Mouse (Mus musculus) myocyte (in vitro differentiated cells): Measurements from ENCODE around the gene Disp1. TPM values are rescaled to one million over a fixed set of nuclear protein-coding genes. Genes with fewer than 3 reads are reported as not detected.

Source experiments
- H3K27me3 ChIP-seq: one replicate; pipeline ENCODE4 v1.6.1; 2011; ENCODE audit not compliant: control insufficient read depth, insufficient read depth, insufficient read length
- H3K36me3 ChIP-seq: one replicate; pipeline ENCODE4 v1.6.1; 2011; ENCODE audit not compliant: control insufficient read depth, insufficient read depth
- H3K4me2 ChIP-seq: one replicate; pipeline ENCODE4 v1.6.1; 2011; ENCODE audit warnings: low read depth, control low read depth
- H3K4me3 ChIP-seq: one replicate; pipeline ENCODE4 v1.5.1; 2011; ENCODE audit warnings: mild to moderate bottlenecking, control low read depth, moderate library complexity
- H3K79me2 ChIP-seq: one replicate; pipeline ENCODE4 v1.6.1; 2011; ENCODE audit not compliant: control insufficient read depth, insufficient read depth
- H3ac ChIP-seq: one replicate; pipeline ENCODE4 v1.6.1; 2011; ENCODE audit not compliant: control insufficient read depth, insufficient read length
- CEBPB ChIP-seq: IDR thresholded peaks from 2 replicates; pipeline ENCODE4 v1.6.1; 2011; ENCODE audit warnings: mild to moderate bottlenecking, moderate library complexity; ENCODE audit not compliant: poor library complexity, insufficient read depth, severe bottlenecking
- E2F4 ChIP-seq: IDR thresholded peaks from one replicate; pipeline ENCODE4 v1.6.1; 2011; ENCODE audit warnings: mild to moderate bottlenecking, control low read depth, moderate library complexity; ENCODE audit not compliant: insufficient read depth
- MAX ChIP-seq: IDR thresholded peaks from one replicate; pipeline ENCODE4 v1.6.1; 2011; ENCODE audit warnings: low read depth, mild to moderate bottlenecking, control low read depth
- MYOD1 ChIP-seq, 3 experiments: IDR thresholded peaks; one replicate each; pipeline ENCODE4 v1.6.1; 2011; ENCODE audit warnings: control low read depth in 2 of 3, low read depth in 2 of 3, mild to moderate bottlenecking in 2 of 3, moderate library complexity in 1 of 3; ENCODE audit not compliant: insufficient read length in 2 of 3, control insufficient read depth in 1 of 3
- MYOG ChIP-seq, 3 experiments: IDR thresholded peaks; one replicate each; pipeline ENCODE4 v1.6.1; 2011; ENCODE audit warnings: control low read depth in 2 of 3, low read depth in 2 of 3, mild to moderate bottlenecking in 2 of 3; ENCODE audit not compliant: insufficient read length in 2 of 3, control insufficient read depth in 1 of 3, insufficient read depth in 1 of 3
- POLR2A ChIP-seq: IDR thresholded peaks from one replicate; pipeline ENCODE4 v1.6.1; 2011; ENCODE audit warnings: low read depth, mild to moderate bottlenecking, control low read depth, moderate library complexity; ENCODE audit not compliant: insufficient read length
- POLR2AphosphoS2 ChIP-seq: IDR thresholded peaks from one replicate; pipeline ENCODE4 v1.6.1; 2011; ENCODE audit warnings: low read depth, control low read depth; ENCODE audit not compliant: insufficient read length
- REST ChIP-seq: IDR thresholded peaks from one replicate; pipeline ENCODE4 v1.6.1; 2011; ENCODE audit warnings: mild to moderate bottlenecking, control low read depth, moderate library complexity; ENCODE audit not compliant: insufficient read depth, insufficient read length
- SRF ChIP-seq: IDR thresholded peaks from one replicate; pipeline ENCODE4 v1.6.1; 2011; ENCODE audit warnings: low read depth; ENCODE audit not compliant: control insufficient read depth, insufficient read length
- TCF12 ChIP-seq: IDR thresholded peaks from one replicate; pipeline ENCODE4 v1.6.1; 2011; ENCODE audit warnings: mild to moderate bottlenecking, control low read depth; ENCODE audit not compliant: poor library complexity, insufficient read depth, severe bottlenecking
- TCF3 ChIP-seq: IDR thresholded peaks from one replicate; pipeline ENCODE4 v1.6.1; 2011; ENCODE audit warnings: low read depth, control low read depth; ENCODE audit not compliant: insufficient read length
- USF1 ChIP-seq: IDR thresholded peaks from one replicate; pipeline ENCODE4 v1.6.1; 2011; ENCODE audit warnings: low read depth, mild to moderate bottlenecking, control low read depth, moderate library complexity
- polyA plus RNA-seq: library from polyadenylated mRNA; unstranded; fragments of >200 nt; fragmentation: generic; extraction: Trizol; gene quantifications from one replicate; pipeline ENCODE4 v1.2.1, GENCODE M21; 2012; ENCODE audit warnings: missing spikeins

The Disp1 gene
- polyA plus RNA-seq, 1 experiment = 23.5 TPM

GRCm38 (mm10) chr1:183060611-183061010, 160.7 kb downstream of the Disp1 start:
- no peak for TF ChIP-seq MAX
- no peak for TF ChIP-seq POLR2A
- no peak for TF ChIP-seq USF1
- TF ChIP-seq TCF12 = no peak
- TF ChIP-seq POLR2AphosphoS2 = no peak
- no peak for TF ChIP-seq MYOG (IDR thresholded peaks at IDR 0.05; ENCODE audit: control insufficient read depth in 1 of 3, insufficient read depth in 1 of 3, insufficient read length in 2 of 3, low read depth in 2 of 3)
- TF ChIP-seq TCF3 = no peak
- Histone ChIP-seq H3K4me2 (no peak overlapping the region), H3ac (no peak overlapping the region), H3K4me3 (no peak overlapping the region), H3K79me2 (no peaks in the 10 kb centered on the region), H3K27me3 (no peaks in the 10 kb centered on the region), H3K36me3 (no peaks in the 10 kb centered on the region)

- no peak for TF ChIP-seq TCF12
- no peak for TF ChIP-seq USF1
- TF ChIP-seq SRF = no peak
- no peak for TF ChIP-seq MAX
- TF ChIP-seq E2F4 = no peak
- TF ChIP-seq POLR2AphosphoS2 = no peak
- no peak for TF ChIP-seq POLR2A
- TF ChIP-seq CEBPB = peak; percentile 71
- TF ChIP-seq REST = no peak
- Histone ChIP-seq H3K4me2 (peak overlapping the region; percentile 25), H3K27me3 (no peaks in the 10 kb centered on the region), H3ac (no peak overlapping the region), H3K4me3 (no peak overlapping the region), H3K36me3 (no peaks in the 10 kb centered on the region), H3K79me2 (no peaks in the 10 kb centered on the region)
These were observed 165.1 kb downstream of the Disp1 start for GRCm38 (mm10) chr1:183056289-183056655.

- Histone ChIP-seq H3ac (no peak overlapping the region), H3K27me3 (no peaks in the 10 kb centered on the region), H3K36me3 (no peaks in the 10 kb centered on the region), H3K4me3 (no peak overlapping the region), H3K79me2 (no peaks in the 10 kb centered on the region), H3K4me2 (peak overlapping the region; percentile 25)
- TF ChIP-seq POLR2A = no peak
- peak; percentile 54 for TF ChIP-seq CEBPB
These were observed 165.6 kb downstream of the Disp1 start for GRCm38 (mm10) chr1:183055608-183056288.

GRCm38 (mm10) chr1:183052663-183053062, 168.7 kb downstream of the Disp1 start:
- no peak overlapping the region for H3K4me2 ChIP-seq
- H3K27me3 ChIP-seq = no peaks in the 10 kb centered on the region
- TF ChIP-seq TCF12 = no peak
- no peak for TF ChIP-seq CEBPB
- no peak for TF ChIP-seq MAX
- TF ChIP-seq E2F4 = no peak
- TF ChIP-seq REST = no peak
- no peak for TF ChIP-seq USF1
- TF ChIP-seq POLR2AphosphoS2 = no peak
- no peak for TF ChIP-seq MYOD1 (IDR thresholded peaks at IDR 0.05; ENCODE audit: control insufficient read depth in 1 of 3, insufficient read length in 2 of 3, low read depth in 2 of 3)
- no peak for TF ChIP-seq SRF
- TF ChIP-seq TCF3 = no peak
- TF ChIP-seq MYOG (IDR thresholded peaks at IDR 0.05; ENCODE audit: control insufficient read depth in 1 of 3, insufficient read depth in 1 of 3, insufficient read length in 2 of 3, low read depth in 2 of 3) = no peak
- no peak for TF ChIP-seq POLR2A
- no peaks in the 10 kb centered on the region for H3K79me2 ChIP-seq
- no peak overlapping the region for H3K4me3 ChIP-seq
- H3ac ChIP-seq = no peak overlapping the region
- no peaks in the 10 kb centered on the region for H3K36me3 ChIP-seq

GRCm38 (mm10) chr1:183049295-183049694, 172.0 kb downstream of the Disp1 start:
- Histone ChIP-seq H3ac (no peak overlapping the region), H3K79me2 (no peaks in the 10 kb centered on the region), H3K4me2 (peak overlapping the region; percentile 24), H3K4me3 (no peak overlapping the region), H3K27me3 (no peaks in the 10 kb centered on the region), H3K36me3 (no peaks in the 10 kb centered on the region)
- TF ChIP-seq POLR2AphosphoS2 = no peak
- TF ChIP-seq CEBPB = no peak
- no peak for TF ChIP-seq SRF
- peak; percentile 81 to 98 (median 97) for TF ChIP-seq MYOG (IDR thresholded peaks at IDR 0.05; ENCODE audit: control insufficient read depth in 1 of 3, insufficient read depth in 1 of 3, insufficient read length in 2 of 3, low read depth in 2 of 3)
- TF ChIP-seq TCF3 = peak; percentile 55
- TF ChIP-seq TCF12 = peak; percentile 83
- TF ChIP-seq USF1 = peak; percentile 95
- no peak for TF ChIP-seq E2F4
- TF ChIP-seq MYOD1 (IDR thresholded peaks at IDR 0.05; ENCODE audit: control insufficient read depth in 1 of 3, insufficient read length in 2 of 3, low read depth in 2 of 3) = peak; percentile 44 to 95 (median 94)
- peak; percentile 37 for TF ChIP-seq MAX
